Mouse (Mus musculus) CH12.LX (cell line): ENCODE measurements at regions not wholly inside any gene's neighbourhood (a gene's known extent, or its start where the extent isn't known, plus 50 kb on each side); places are given as distances from the start of the nearest gene placed in this dataset.

Experiments used
- DNase-seq: peaks from one replicate; pipeline ENCODE4 v3.0.0-alpha.2; 2013; ENCODE audit errors: extremely low read depth
- H3K27ac ChIP-seq: 2 replicates; pipeline ENCODE4 v1.5.1; 2012; ENCODE audit warnings: low read depth, mild to moderate bottlenecking, control low read depth, moderate library complexity; ENCODE audit not compliant: insufficient read depth
- H3K27me3 ChIP-seq: replicated peaks from 2 replicates; pipeline ENCODE3; 2012; ENCODE audit warnings: inconsistent platforms
- H3K36me3 ChIP-seq, 2 experiments: replicated peaks in 1 of 2; 2 replicates each; pipeline versions ENCODE3 to v1.6.1; 2012; ENCODE audit warnings: inconsistent platforms in 1 of 2, low read length in 1 of 2, mild to moderate bottlenecking in 1 of 2, mixed read lengths in 1 of 2, moderate library complexity in 1 of 2; ENCODE audit not compliant: control insufficient read depth in 1 of 2, insufficient read depth in 1 of 2
- H3K4me1 ChIP-seq, 2 experiments: 2 replicates each; pipeline ENCODE4 v1.6.1; 2012; ENCODE audit warnings: inconsistent platforms in 1 of 2, moderate library complexity in 1 of 2; ENCODE audit not compliant: insufficient read depth in 2 of 2, control insufficient read depth in 1 of 2
- H3K4me2 ChIP-seq: 2 replicates; pipeline ENCODE4 v1.6.1; 2012; ENCODE audit warnings: low read depth, mild to moderate bottlenecking, control low read depth; ENCODE audit not compliant: poor library complexity, insufficient read depth, severe bottlenecking
- H3K4me3 ChIP-seq, 3 experiments: fragments of 150-350 bp in 1 of 3; sonication (generic) in 1 of 3; replicated peaks in 1 of 3; 2 replicates each; pipeline versions ENCODE3 to v1.5.1; 2011 to 2012; ENCODE audit warnings: low read depth in 2 of 3, low read length in 2 of 3, mild to moderate bottlenecking in 2 of 3, moderate library complexity in 2 of 3, control low read depth in 1 of 3, improper control_type of control experiment in 1 of 3, inconsistent platforms in 1 of 3, mixed read lengths in 1 of 3; ENCODE audit not compliant: poor library complexity in 1 of 3
- H3K79me2 ChIP-seq: replicated peaks from 2 replicates; pipeline ENCODE4 v1.6.1; 2012; ENCODE audit warnings: mild to moderate bottlenecking, moderate library complexity; ENCODE audit not compliant: control insufficient read depth, poor library complexity, insufficient read depth, severe bottlenecking; ENCODE audit errors: extremely low read depth
- H3K9ac ChIP-seq: 2 replicates; pipeline ENCODE4 v1.6.1; 2012; ENCODE audit warnings: low read depth, mild to moderate bottlenecking, control low read depth, moderate library complexity; ENCODE audit not compliant: insufficient read depth
- H3K9me3 ChIP-seq: replicated peaks from 2 replicates; pipeline ENCODE3; 2012; ENCODE audit warnings: low read length, inconsistent platforms, mixed read lengths
- BHLHE40 ChIP-seq: IDR thresholded peaks from 2 replicates; pipeline ENCODE4 v1.6.1; 2011; ENCODE audit warnings: mild to moderate bottlenecking, low read depth, low read length, improper control_type of control experiment
- CTCF ChIP-seq, 2 experiments: IDR thresholded peaks in 1 of 2; conservative IDR thresholded peaks in 1 of 2; 2 replicates each; pipeline ENCODE4 v1.5.1; 2011 to 2012; ENCODE audit warnings: low read depth in 2 of 2, low read length in 2 of 2, improper control_type of control experiment in 1 of 2, inconsistent platforms in 1 of 2, mild to moderate bottlenecking in 1 of 2, moderate library complexity in 1 of 2
- ELF1 ChIP-seq: IDR thresholded peaks from 2 replicates; pipeline ENCODE4 v1.6.1; 2014; ENCODE audit warnings: low read depth, mild to moderate bottlenecking, inconsistent platforms, low read length, improper control_type of control experiment
- EP300 ChIP-seq: IDR thresholded peaks from 2 replicates; pipeline ENCODE4 v1.6.1; 2011; ENCODE audit warnings: low read length, improper control_type of control experiment
- IRF4 ChIP-seq: IDR thresholded peaks from 2 replicates; pipeline ENCODE4 v1.6.1; 2014; ENCODE audit warnings: low read depth, mild to moderate bottlenecking, inconsistent platforms, low read length, improper control_type of control experiment
- JUND ChIP-seq: conservative IDR thresholded peaks from 2 replicates; pipeline ENCODE4 v1.6.1; 2011; ENCODE audit warnings: low read depth, low read length, improper control_type of control experiment
- MAX ChIP-seq: IDR thresholded peaks from 2 replicates; pipeline ENCODE4 v1.6.1; 2011; ENCODE audit warnings: low read length, improper control_type of control experiment
- MXI1 ChIP-seq: IDR thresholded peaks from 2 replicates; pipeline ENCODE4 v1.6.1; 2011; ENCODE audit warnings: mild to moderate bottlenecking, low read depth, low read length, improper control_type of control experiment
- NRF1 ChIP-seq: IDR thresholded peaks from 2 replicates; pipeline ENCODE4 v1.6.1; 2014; ENCODE audit warnings: low read depth, mild to moderate bottlenecking, inconsistent platforms, low read length, improper control_type of control experiment, moderate library complexity
- POLR2AphosphoS2 ChIP-seq: IDR thresholded peaks from 2 replicates; pipeline ENCODE4 v1.6.1; 2011; ENCODE audit warnings: low read depth, low read length, improper control_type of control experiment
- RAD21 ChIP-seq: IDR thresholded peaks from 2 replicates; pipeline ENCODE4 v1.6.1; 2011; ENCODE audit warnings: low read depth, mild to moderate bottlenecking, low read length, improper control_type of control experiment, moderate library complexity
- RCOR1 ChIP-seq: conservative IDR thresholded peaks from 2 replicates; pipeline ENCODE4 v1.6.1; 2012; ENCODE audit warnings: low read depth, mild to moderate bottlenecking, inconsistent platforms, low read length, improper control_type of control experiment
- SIN3A ChIP-seq: IDR thresholded peaks from 2 replicates; pipeline ENCODE4 v1.6.1; 2012; ENCODE audit warnings: low read length, improper control_type of control experiment, inconsistent platforms
- TCF12 ChIP-seq: IDR thresholded peaks from 2 replicates; pipeline ENCODE4 v1.6.1; 2014; ENCODE audit warnings: low read depth, mild to moderate bottlenecking, inconsistent platforms, low read length, improper control_type of control experiment
- USF1 ChIP-seq: IDR thresholded peaks from 2 replicates; pipeline ENCODE4 v1.6.1; 2014; ENCODE audit warnings: low read depth, mild to moderate bottlenecking, inconsistent platforms, low read length, improper control_type of control experiment
- ZC3H11A ChIP-seq: IDR thresholded peaks from 2 replicates; pipeline ENCODE4 v1.6.1; 2012; ENCODE audit warnings: low read depth, mild to moderate bottlenecking, inconsistent platforms, low read length, improper control_type of control experiment
- ZKSCAN1 ChIP-seq: IDR thresholded peaks from 2 replicates; pipeline ENCODE4 v1.6.1; 2012; ENCODE audit warnings: low read depth, inconsistent platforms, low read length, improper control_type of control experiment, borderline replicate concordance
- ZNF384 ChIP-seq: IDR thresholded peaks from 2 replicates; pipeline ENCODE4 v1.6.1; 2012; ENCODE audit warnings: low read depth, low read length, improper control_type of control experiment, inconsistent platforms
- dilution Hi-C: fragments of 300-500 bp; cut with MboI; formaldehyde crosslinking; loops from 2 replicates; pipeline ENCODE4 v1.14.3; 2020; ENCODE audit warnings: low sequenced_read_pairs; ENCODE audit not compliant: extremely low pct_unique_long_range_greater_than_20kb, extremely low pct_ligation_motif_present
- in situ Hi-C: fragments of 300-500 bp; cut with MboI; formaldehyde crosslinking; loops from 3 replicates; pipeline ENCODE4 v1.14.3; 2019; ENCODE audit warnings: low sequenced_read_pairs, low pct_ligation_motif_present, low pct_unique_long_range_greater_than_20kb, mixed read lengths

DNA sequence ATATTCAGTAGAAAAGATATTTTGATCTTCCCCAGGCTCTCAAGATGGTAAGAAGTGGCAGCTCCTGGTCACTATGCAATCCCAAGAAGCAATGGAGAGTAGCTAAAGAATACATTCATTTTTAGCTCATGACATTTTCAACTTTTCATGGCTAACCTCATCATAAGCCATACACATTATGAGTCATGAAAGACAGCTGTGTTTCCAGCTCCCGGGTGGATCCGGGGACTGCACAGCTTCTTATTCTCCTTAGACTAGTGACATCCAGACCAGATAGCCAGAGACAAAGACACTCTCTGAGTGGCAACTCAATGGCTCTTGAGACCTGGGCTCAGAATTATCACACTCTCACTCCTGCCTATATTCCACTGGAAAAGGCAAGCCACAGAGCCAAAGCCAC, 230.6 kb downstream of the H2al1j start:
- Histone ChIP-seq H3K36me3 (no peaks in the 10 kb centered on the region), H3K27ac (no peak overlapping the region), H3K79me2 (no peaks in the 10 kb centered on the region), H3K4me2 (no peak overlapping the region), H3K9me3 (no peaks in the 10 kb centered on the region), H3K27me3 (no peaks in the 10 kb centered on the region), H3K9ac (no peak overlapping the region), H3K4me1 (no peaks in the 10 kb centered on the region), H3K4me3 (no peak overlapping the region)
- in situ Hi-C loops (no loop called here), dilution Hi-C loops (no loop called here)
- TF ChIP-seq ZKSCAN1 (no peak), RCOR1 (no peak), NRF1 (no peak), TCF12 (no peak), ELF1 (no peak), IRF4 (no peak), MXI1 (no peak), EP300 (no peak), SIN3A (no peak)
- DNase-seq, result no peak

GRCm38 (mm10) chrX:11560550-11561276, 233.1 kb downstream of the H2al1j start:
- in situ Hi-C loops, result no loop called here
- no peaks in the 10 kb centered on the region for H3K9me3 ChIP-seq
- H3K4me3 ChIP-seq, result no peak overlapping the region
- no peaks in the 10 kb centered on the region for H3K79me2 ChIP-seq
- DNase-seq, result no peak
- H3K27me3 ChIP-seq, result no peaks in the 10 kb centered on the region
- H3K4me1 ChIP-seq, result no peaks in the 10 kb centered on the region
- no peak overlapping the region for H3K27ac ChIP-seq
- no peak overlapping the region for H3K4me2 ChIP-seq
- no peaks in the 10 kb centered on the region for H3K36me3 ChIP-seq
- H3K9ac ChIP-seq, result no peak overlapping the region
- no peak for TF ChIP-seq TCF12
- no peak for TF ChIP-seq RCOR1
- TF ChIP-seq JUND, result no peak
- TF ChIP-seq EP300, result no peak
- no peak for TF ChIP-seq MAX
- no peak for TF ChIP-seq CTCF (conservative IDR thresholded peaks at IDR 0.05 in 1 of 2, IDR thresholded peaks at IDR 0.05 in 1 of 2; ENCODE audit: low read depth in 2 of 2, low read length in 2 of 2)
- TF ChIP-seq BHLHE40, result no peak
- TF ChIP-seq RAD21, result no peak
- no peak for TF ChIP-seq USF1
- TF ChIP-seq POLR2AphosphoS2, result no peak
- no peak for TF ChIP-seq IRF4
- no peak for TF ChIP-seq SIN3A
- no peak for TF ChIP-seq ZNF384
- no peak for TF ChIP-seq ZC3H11A
- dilution Hi-C loops, result no loop called here
